Mouse (Mus musculus): ENCODE results near the gene Prkn. TPM values are rescaled to one million over a fixed set of nuclear protein-coding genes. Genes with fewer than 3 reads are reported as not detected.

Gene Prkn
- total and polyA plus RNA-seq, 3 experiments: 0.39 to 0.50 TPM; not detected in 1

DNA sequence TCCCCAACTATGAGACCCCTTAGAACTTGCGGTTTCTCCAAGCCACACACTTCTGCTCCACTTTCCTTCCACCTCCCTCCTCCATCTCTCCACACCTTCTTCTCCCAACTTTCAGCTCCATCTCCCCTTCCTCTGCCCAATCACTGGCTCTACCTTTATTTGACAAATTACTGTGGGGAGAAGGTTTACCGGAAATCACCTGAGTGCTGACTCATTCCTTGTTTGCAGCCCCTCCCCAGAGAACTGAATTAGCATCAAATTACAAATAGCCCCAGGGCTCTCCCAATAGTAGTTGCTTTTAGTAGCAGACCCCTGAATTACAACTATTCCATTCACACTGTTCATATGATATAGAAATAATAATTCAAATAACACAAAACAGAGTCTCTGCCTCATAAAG lies 1036.1 kb downstream of the Prkn start:
- H3K9me3 ChIP-seq (replicated peaks; ENCODE audit: insufficient read depth, low read length): no peaks in the 10 kb centered on the region
- H3K4me1 ChIP-seq (ENCODE audit: control insufficient read depth in 1 of 2, insufficient read depth in 2 of 2, low read length in 2 of 2): no peaks in the 10 kb centered on the region
- TF ChIP-seq USF1 (IDR thresholded peaks at IDR 0.05; ENCODE audit: low read depth, low read length): no peak
- no peaks in the 10 kb centered on the region; a peak in 1 of 4 replicates for H3K27me3 ChIP-seq (ENCODE audit: control insufficient read depth in 1 of 2, insufficient read depth in 2 of 2, low read length in 2 of 2)
- H3K4me3 ChIP-seq (ENCODE audit: control insufficient read depth in 1 of 2, insufficient read depth in 1 of 2, low read depth in 2 of 2, low read length in 2 of 2): no peak overlapping the region
- H3K9ac ChIP-seq (ENCODE audit: control insufficient read depth, low read depth, low read length, poor library complexity, severe bottlenecking): no peak overlapping the region
- H3K27ac ChIP-seq (ENCODE audit: control insufficient read depth, low read depth, low read length): no peak overlapping the region
- no peaks in the 10 kb centered on the region for H3K79me2 ChIP-seq (ENCODE audit: control insufficient read depth, insufficient read depth, low read length, poor library complexity)
- H3K36me3 ChIP-seq (ENCODE audit: control insufficient read depth in 1 of 2, insufficient read depth in 2 of 2, low read length in 2 of 2): no peaks in the 10 kb centered on the region
- DNase-seq (ENCODE audit: low read depth, low spot score): no peak

GRCm38 (mm10) chr17:11881110-11881820 lies 1041.1 kb downstream of the Prkn start:
- Histone ChIP-seq H3K9ac (ENCODE audit: control insufficient read depth, low read depth, low read length, poor library complexity, severe bottlenecking) (no peak overlapping the region), H3K79me2 (ENCODE audit: control insufficient read depth, insufficient read depth, low read length, poor library complexity) (no peaks in the 10 kb centered on the region), H3K4me1 (ENCODE audit: control insufficient read depth in 1 of 2, insufficient read depth in 2 of 2, low read length in 2 of 2) (no peaks in the 10 kb centered on the region), H3K4me3 (ENCODE audit: control insufficient read depth in 1 of 2, insufficient read depth in 1 of 2, low read depth in 2 of 2, low read length in 2 of 2) (no peak overlapping the region), H3K9me3 (replicated peaks; ENCODE audit: insufficient read depth, low read length) (no peaks in the 10 kb centered on the region), H3K36me3 (ENCODE audit: control insufficient read depth in 1 of 2, insufficient read depth in 2 of 2, low read length in 2 of 2) (no peaks in the 10 kb centered on the region), H3K27me3 (ENCODE audit: control insufficient read depth in 1 of 2, insufficient read depth in 2 of 2, low read length in 2 of 2) (no peaks in the 10 kb centered on the region), H3K27ac (ENCODE audit: control insufficient read depth, low read depth, low read length) (no peak overlapping the region)
- no peak for TF ChIP-seq E2F4 (IDR thresholded peaks at IDR 0.05; ENCODE audit: borderline replicate concordance, low read depth, low read length)
- TF ChIP-seq MAX (IDR thresholded peaks at IDR 0.05; ENCODE audit: low read length): no peak
- no peak for TF ChIP-seq SMC3 (IDR thresholded peaks at IDR 0.05; ENCODE audit: low read depth, low read length)
- no peak for TF ChIP-seq USF1 (IDR thresholded peaks at IDR 0.05; ENCODE audit: low read depth, low read length)
- no peak for TF ChIP-seq MYB (IDR thresholded peaks at IDR 0.05; ENCODE audit: low read depth, low read length)
- DNase-seq (ENCODE audit: low read depth, low spot score): no peak

DNA sequence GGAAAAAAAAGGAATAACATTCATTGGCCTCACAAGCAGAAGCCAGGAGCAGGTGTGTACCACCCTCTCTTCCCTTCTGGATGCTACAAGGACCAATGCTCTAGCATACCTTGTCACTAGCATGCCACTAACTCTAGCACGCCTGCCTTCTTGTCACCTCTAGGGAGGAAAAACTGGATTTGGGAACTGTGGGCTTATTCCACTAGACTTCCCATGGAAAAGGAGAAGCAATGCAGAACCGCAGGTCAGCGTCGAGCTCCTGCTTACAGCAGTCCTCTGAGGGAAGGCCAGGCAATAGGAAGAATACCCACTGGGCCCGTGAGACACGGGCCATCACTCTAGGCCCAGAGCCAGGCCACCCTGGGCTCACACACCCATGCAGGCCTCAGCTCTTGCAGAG lies 1045.4 kb downstream of the Prkn start:
- H3K27me3 ChIP-seq (ENCODE audit: control insufficient read depth in 1 of 2, insufficient read depth in 2 of 2, low read length in 2 of 2): no peaks in the 10 kb centered on the region
- H3K36me3 ChIP-seq (ENCODE audit: control insufficient read depth in 1 of 2, insufficient read depth in 2 of 2, low read length in 2 of 2): no peaks in the 10 kb centered on the region
- no peaks in the 10 kb centered on the region for H3K79me2 ChIP-seq (ENCODE audit: control insufficient read depth, insufficient read depth, low read length, poor library complexity)
- DNase-seq (ENCODE audit: low read depth, low spot score): no peak
- no peak overlapping the region for H3K27ac ChIP-seq (ENCODE audit: control insufficient read depth, low read depth, low read length)
- TF ChIP-seq SMC3 (IDR thresholded peaks at IDR 0.05; ENCODE audit: low read depth, low read length) (no peak), TAL1 (IDR thresholded peaks at IDR 0.05; ENCODE audit: low read length) (no peak), MXI1 (IDR thresholded peaks at IDR 0.05; ENCODE audit: low read depth, low read length) (no peak), NELFE (IDR thresholded peaks at IDR 0.05; ENCODE audit: low read depth, low read length) (no peak), HCFC1 (IDR thresholded peaks at IDR 0.05; ENCODE audit: low read depth, low read length) (no peak), MAX (IDR thresholded peaks at IDR 0.05; ENCODE audit: low read length) (no peak)
- no peak overlapping the region for H3K9ac ChIP-seq (ENCODE audit: control insufficient read depth, low read depth, low read length, poor library complexity, severe bottlenecking)
- H3K9me3 ChIP-seq (replicated peaks; ENCODE audit: insufficient read depth, low read length): no peaks in the 10 kb centered on the region
- H3K4me3 ChIP-seq (ENCODE audit: control insufficient read depth in 1 of 2, insufficient read depth in 1 of 2, low read depth in 2 of 2, low read length in 2 of 2): no peak overlapping the region
- H3K4me1 ChIP-seq (ENCODE audit: control insufficient read depth in 1 of 2, insufficient read depth in 2 of 2, low read length in 2 of 2): no peaks in the 10 kb centered on the region

All from MEL (cell line).